In genomic region chr2:179442541-179443225, GRCm38 (mm10) we compare ENCODE assay signal across 7 mouse cellular contexts. TPM values are rescaled to one million over a fixed set of nuclear protein-coding genes. Genes with fewer than 3 reads are reported as not detected.
DNase-seq lines count a peak whose midpoint lies in the region; ATAC-seq and TF ChIP-seq lines count a peak whose summit lies in the region.

No protein-coding gene starts in this region.

- H3K4me3 ChIP-seq in embryonic facial prominence, embryonic 13.5 days, result peak overlapping the region; percentile 68
- peak overlapping the region; percentile 41 to 61 for H3K4me3 ChIP-seq in heart, embryonic 14.5 days (ENCODE audit: control insufficient read depth in 1 of 2, insufficient read depth in 1 of 2, low read depth in 1 of 2, low read length in 2 of 2)

- no peaks in the 10 kb centered on the region for H3K36me3 ChIP-seq in embryonic facial prominence, embryonic 13.5 days
- no peaks in the 10 kb centered on the region for H3K36me3 ChIP-seq in heart, embryonic 14.5 days (ENCODE audit: control insufficient read depth, insufficient read depth, low read length)

- TF ChIP-seq CTCF in Patski (IDR thresholded peaks at IDR 0.05), result no peak

- H3K4me1 ChIP-seq in embryonic facial prominence, embryonic 13.5 days, result peaks cover 21% of the 10 kb centered on the region
- H3K4me1 ChIP-seq in heart, embryonic 14.5 days (ENCODE audit: control insufficient read depth in 2 of 2, insufficient read depth in 2 of 2, low read length in 2 of 2), result peaks cover 4 to 6% of the 10 kb centered on the region in 2 experiments

- peak overlapping the region; percentile 99 for H3K4me2 ChIP-seq in embryonic facial prominence, embryonic 13.5 days
- H3K4me2 ChIP-seq in heart, embryonic 14.5 days (ENCODE audit: low read length), result peak overlapping the region; percentile 99

- CTCF ChIA-PET in Patski (lab: Charles Lee), result no interaction called here

- intact Hi-C loops in left cerebral cortex, postnatal 10 days (cut with DNase I), result loop anchor here (5.0 to 10.0 kb wide), 3 partner anchors 95 to 432 kb away; no protein-coding TSS in a partner anchor

- no peaks in the 10 kb centered on the region for H3K9me3 ChIP-seq in embryonic facial prominence, embryonic 13.5 days
- no peaks in the 10 kb centered on the region for H3K9me3 ChIP-seq in heart, embryonic 14.5 days (ENCODE audit: control insufficient read depth, low read length)

- peak overlapping the region; percentile 68 for H3K9ac ChIP-seq in embryonic facial prominence, embryonic 13.5 days
- peak overlapping the region; percentile 58 for H3K9ac ChIP-seq in heart, embryonic 14.5 days (ENCODE audit: low read length)

- WGBS in embryonic facial prominence, embryonic 13.5 days, result under 1% methylated on average over 83 of the region's 95 CpGs
- WGBS in heart, embryonic 14.5 days, result under 1% methylated on average over 95 of the region's 95 CpGs

- ATAC-seq in Patski, result peak; percentile 12
- ATAC-seq in embryonic facial prominence, embryonic 13.5 days (ENCODE audit: insufficient number of reproducible peaks, insufficient read depth, low FRiP score, low TSS enrichment, low read depth), result 0 out of 2 replicates have a peak, but pooled peaks have one; percentile 13
- no peak; the same call in 1 of the 2 replicates for ATAC-seq in heart, embryonic 14.5 days (ENCODE audit: insufficient number of reproducible peaks, insufficient read depth, low FRiP score, low read depth)

- DNase-seq in 3134 (ENCODE audit: extremely low read depth, insufficient read length, low spot score) (peak; percentile 10), Patski (ENCODE audit: low read depth, low spot score) (no peak)
- DNase-seq in left cerebral cortex, postnatal 10 days (ENCODE audit: extremely low spot score in 1 of 2, low spot score in 2 of 2), result peak; percentile 22 to 73
- peak; percentile 10 for DNase-seq in lung, postnatal 36 days
- peak; percentile 69 for DNase-seq in right cerebral cortex, postnatal 4 days

- POLR2A ChIA-PET in Patski (lab: Charles Lee), result no interaction called here

- no peaks in the 10 kb centered on the region for H3K27me3 ChIP-seq in Patski
- peaks cover 69% of the 10 kb centered on the region for H3K27me3 ChIP-seq in embryonic facial prominence, embryonic 13.5 days
- H3K27me3 ChIP-seq in heart, embryonic 14.5 days (ENCODE audit: control insufficient read depth, insufficient read depth, low read length), result peaks cover 54% of the 10 kb centered on the region

- in situ Hi-C loops in Patski (cut with MboI; ENCODE audit: low pct_unique_long_range_greater_than_20kb), result no loop called here

- H3K27ac ChIP-seq in embryonic facial prominence, embryonic 13.5 days, result 0 out of 2 replicates have a peak overlapping the region, but pooled peaks have one; percentile 11
- H3K27ac ChIP-seq in heart, embryonic 14.5 days (replicated peaks in 1 of 2; ENCODE audit: control insufficient read depth in 1 of 2, insufficient read depth in 1 of 2, low read depth in 2 of 2, low read length in 2 of 2), result no peak overlapping the region

RNA-seq across cellular contexts. Expression of gene Cdh4, which starts 0.5 kb away (rescaled TPM):
- polyA plus RNA-seq in Patski (2021), result not detected
- 4.6 and 5.2 TPM in 2 replicates for polyA plus RNA-seq in embryonic facial prominence, embryonic 13.5 days (2015; fragmentation: Nextera tagmentation; extraction: Ambion mirVana)
- polyA plus RNA-seq in heart, embryonic 14.5 days (2014; fragmentation: Nextera tagmentation; extraction: Ambion mirVana), result 1.1 TPM in 2 replicates
- total RNA-seq in left cerebral cortex, postnatal 10 days (2021), result 10 to 100 TPM; 36.4 to 41.2 TPM
